Mouse (Mus musculus): ENCODE measurements at regions not wholly inside any gene's neighbourhood (a gene's known extent, or its start where the extent isn't known, plus 50 kb on each side); places are given as distances from the start of the nearest gene placed in this dataset.

DNA sequence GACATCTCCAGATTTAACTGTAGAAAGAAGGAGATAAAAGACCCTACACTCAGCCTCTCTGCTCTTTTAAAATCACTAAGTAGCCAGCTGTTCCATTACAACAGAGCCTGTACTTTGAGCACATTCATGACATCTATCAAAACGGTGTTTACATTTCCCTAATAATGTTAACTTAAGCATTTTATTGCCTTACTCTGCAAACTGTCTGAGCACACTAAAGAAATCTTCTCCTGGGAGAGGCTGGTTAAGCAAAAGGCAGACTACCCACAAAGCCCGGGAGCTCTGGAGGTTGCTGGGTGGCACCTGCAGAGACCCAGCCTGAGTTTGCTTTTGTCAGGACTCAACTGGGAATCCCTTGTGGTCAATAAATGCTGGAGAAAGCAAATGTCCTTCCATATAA is 567.5 kb upstream of the Negr1 start:
- H3K9me3 ChIP-seq = no peaks in the 10 kb centered on the region
- H3K36me3 ChIP-seq = no peaks in the 10 kb centered on the region
- H3K27ac ChIP-seq (replicated peaks) = no peak overlapping the region
- H3K27me3 ChIP-seq (replicated peaks) = no peaks in the 10 kb centered on the region
- H3K4me3 ChIP-seq = no peak overlapping the region
- no peaks in the 10 kb centered on the region for H3K4me1 ChIP-seq
- no peak overlapping the region for H3K9ac ChIP-seq
- WGBS = 53% methylated on average over 2 of the region's 2 CpGs
- H3K4me2 ChIP-seq = no peak overlapping the region
- no peak for ATAC-seq (ENCODE audit: extremely low read depth, insufficient number of reproducible peaks, low FRiP score, low TSS enrichment)

DNA sequence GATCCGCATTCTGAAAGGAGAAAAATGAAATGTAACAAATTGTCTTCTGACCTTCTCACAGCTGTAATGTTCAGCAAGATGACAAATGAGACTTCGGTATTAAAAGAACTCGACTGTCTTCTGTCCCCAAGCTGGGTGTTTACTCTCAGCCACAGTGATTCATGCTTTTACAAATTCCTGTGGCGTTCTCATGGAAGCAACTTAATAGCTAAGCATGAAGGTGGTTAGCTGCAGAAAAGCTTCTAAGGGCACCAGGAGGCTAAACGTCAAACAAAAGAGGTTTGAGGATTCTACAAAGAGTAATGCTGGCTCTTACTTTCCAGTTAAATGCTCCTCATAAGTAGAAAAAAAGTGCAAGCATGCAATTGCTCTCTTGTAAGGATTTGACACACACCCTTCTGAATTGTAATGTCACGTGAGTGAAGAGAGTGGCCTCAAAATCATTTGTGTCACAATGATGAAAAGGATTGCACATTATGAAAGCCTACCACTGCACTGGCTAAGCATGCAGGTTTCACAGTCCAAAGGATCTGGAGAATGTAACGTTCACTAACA is 543.8 kb upstream of the Negr1 start:
- Histone ChIP-seq H3K27me3 (replicated peaks) (no peaks in the 10 kb centered on the region), H3K36me3 (no peaks in the 10 kb centered on the region), H3K9ac (no peak overlapping the region), H3K4me2 (no peak overlapping the region), H3K4me3 (no peak overlapping the region), H3K27ac (replicated peaks) (no peak overlapping the region), H3K9me3 (no peaks in the 10 kb centered on the region), H3K4me1 (no peaks in the 10 kb centered on the region)
- 70% methylated on average over 7 of the region's 7 CpGs for WGBS
- ATAC-seq (ENCODE audit: extremely low read depth, insufficient number of reproducible peaks, low FRiP score, low TSS enrichment) = no peak

DNA sequence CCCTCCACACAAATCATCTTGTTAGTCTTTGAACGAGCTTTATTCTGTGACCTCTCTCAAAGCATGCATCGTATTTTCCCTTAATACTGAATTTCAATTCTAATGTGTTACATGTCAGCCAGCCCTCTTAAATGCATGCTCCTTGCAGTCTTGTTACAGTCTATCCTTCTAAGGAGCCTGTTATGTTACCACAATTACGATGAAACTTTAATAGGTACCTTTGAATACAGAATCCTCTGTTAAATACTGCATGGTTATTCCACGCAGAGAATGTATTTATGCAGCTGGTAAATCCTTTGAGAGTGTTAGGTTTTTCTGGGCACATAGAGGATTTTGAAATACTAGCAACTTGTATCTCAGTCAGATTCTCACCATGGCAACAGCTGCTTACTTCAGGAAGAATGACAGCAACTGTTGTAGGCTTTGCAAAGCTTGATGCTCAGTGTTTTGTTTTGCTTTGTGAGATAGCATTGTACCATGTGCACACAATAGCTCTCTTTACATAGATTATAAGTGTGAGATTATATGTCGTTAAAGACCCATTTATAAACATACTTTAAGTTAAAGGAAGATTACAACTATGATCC is 532.9 kb upstream of the Negr1 start:
- Histone ChIP-seq H3K36me3 (no peaks in the 10 kb centered on the region), H3K27me3 (replicated peaks) (no peaks in the 10 kb centered on the region)

DNA sequence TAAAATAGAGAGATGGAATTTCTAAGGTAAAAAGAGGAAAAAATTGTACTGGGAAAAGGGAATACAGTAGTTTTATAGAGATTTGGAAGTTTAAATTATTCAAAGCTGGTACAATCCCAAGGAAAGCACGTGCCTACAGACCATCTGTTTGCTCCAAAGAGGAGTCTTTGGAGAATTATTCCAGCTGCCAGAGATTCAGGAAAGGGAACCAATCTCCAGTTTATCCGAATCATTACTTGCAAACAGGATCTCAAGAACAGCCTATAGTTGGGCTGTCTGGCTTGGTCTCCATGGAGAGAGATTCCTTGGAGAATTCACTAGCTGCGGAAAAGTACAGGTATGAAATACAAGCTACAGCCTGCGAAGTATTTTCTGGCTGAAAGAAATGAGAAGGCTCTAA is 491.3 kb upstream of the Negr1 start:
- Histone ChIP-seq H3K4me1 (no peaks in the 10 kb centered on the region), H3K27me3 (replicated peaks) (no peaks in the 10 kb centered on the region), H3K4me2 (no peak overlapping the region), H3K27ac (replicated peaks) (no peak overlapping the region), H3K4me3 (no peak overlapping the region), H3K9ac (no peak overlapping the region), H3K36me3 (no peaks in the 10 kb centered on the region), H3K9me3 (no peaks in the 10 kb centered on the region)
- WGBS = 73% methylated on average over 4 of the region's 4 CpGs
- no peak for ATAC-seq (ENCODE audit: extremely low read depth, insufficient number of reproducible peaks, low FRiP score, low TSS enrichment)

More for the DNA sequence above, 532.9 kb upstream of the Negr1 start:
- no peak for ATAC-seq (ENCODE audit: extremely low read depth, insufficient number of reproducible peaks, low FRiP score, low TSS enrichment)
- Histone ChIP-seq H3K4me2 (no peak overlapping the region), H3K9ac (no peak overlapping the region), H3K9me3 (no peaks in the 10 kb centered on the region), H3K4me1 (no peaks in the 10 kb centered on the region), H3K27ac (replicated peaks) (no peak overlapping the region), H3K4me3 (no peak overlapping the region)
- 69% methylated on average over 5 of the region's 5 CpGs for WGBS

DNA sequence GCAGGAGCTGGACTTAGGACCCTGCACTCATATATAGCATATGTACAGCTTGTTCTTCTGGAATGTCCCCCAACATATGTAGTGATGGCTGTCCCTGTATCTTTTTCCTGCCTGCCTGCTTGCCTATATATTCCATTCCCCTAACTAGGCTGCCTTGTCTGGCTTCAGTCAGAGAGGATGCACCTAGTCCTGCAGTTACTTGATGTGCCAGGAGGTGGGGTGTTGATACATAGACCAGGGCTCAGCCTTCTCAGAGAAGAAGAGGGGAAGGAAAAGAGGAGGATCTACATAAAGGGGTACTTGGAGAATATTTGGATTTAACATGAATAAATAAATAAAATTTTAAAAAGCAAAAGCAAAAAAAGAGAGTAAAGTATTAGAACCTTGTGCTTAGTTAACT is 479.3 kb upstream of the Negr1 start:
- Histone ChIP-seq H3K9me3 (no peaks in the 10 kb centered on the region), H3K36me3 (no peaks in the 10 kb centered on the region), H3K27ac (replicated peaks) (no peak overlapping the region), H3K27me3 (replicated peaks) (no peaks in the 10 kb centered on the region), H3K4me3 (no peak overlapping the region), H3K9ac (no peak overlapping the region), H3K4me2 (no peak overlapping the region), H3K4me1 (no peaks in the 10 kb centered on the region)
- ATAC-seq (ENCODE audit: extremely low read depth, insufficient number of reproducible peaks, low FRiP score, low TSS enrichment) = no peak

DNA sequence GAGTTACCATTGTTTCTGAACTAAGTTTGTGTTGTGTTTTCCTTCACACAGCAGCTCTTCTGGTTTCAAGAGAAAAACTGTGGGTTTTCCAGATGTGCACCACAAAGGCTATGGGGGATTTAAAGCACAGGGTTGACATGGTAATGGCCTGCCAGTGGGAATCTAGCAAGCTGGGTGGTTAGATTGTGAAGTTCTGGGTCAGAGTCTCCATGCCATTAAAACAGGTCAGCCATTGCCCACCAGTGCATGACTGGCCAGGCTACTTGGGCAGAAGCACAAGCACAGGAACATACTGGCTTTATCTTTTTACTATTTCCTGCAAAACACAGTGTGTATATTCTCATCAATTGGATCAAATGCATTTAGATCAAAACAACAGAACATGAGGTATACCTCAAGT is 467.9 kb upstream of the Negr1 start:
- H3K4me2 ChIP-seq = no peak overlapping the region
- H3K4me1 ChIP-seq = no peaks in the 10 kb centered on the region
- no peak for ATAC-seq (ENCODE audit: extremely low read depth, insufficient number of reproducible peaks, low FRiP score, low TSS enrichment)
- no peak overlapping the region for H3K4me3 ChIP-seq
- no peaks in the 10 kb centered on the region for H3K27me3 ChIP-seq (replicated peaks)
- no peak overlapping the region for H3K9ac ChIP-seq
- no peaks in the 10 kb centered on the region for H3K9me3 ChIP-seq
- no peak overlapping the region for H3K27ac ChIP-seq (replicated peaks)
- no peaks in the 10 kb centered on the region for H3K36me3 ChIP-seq

DNA sequence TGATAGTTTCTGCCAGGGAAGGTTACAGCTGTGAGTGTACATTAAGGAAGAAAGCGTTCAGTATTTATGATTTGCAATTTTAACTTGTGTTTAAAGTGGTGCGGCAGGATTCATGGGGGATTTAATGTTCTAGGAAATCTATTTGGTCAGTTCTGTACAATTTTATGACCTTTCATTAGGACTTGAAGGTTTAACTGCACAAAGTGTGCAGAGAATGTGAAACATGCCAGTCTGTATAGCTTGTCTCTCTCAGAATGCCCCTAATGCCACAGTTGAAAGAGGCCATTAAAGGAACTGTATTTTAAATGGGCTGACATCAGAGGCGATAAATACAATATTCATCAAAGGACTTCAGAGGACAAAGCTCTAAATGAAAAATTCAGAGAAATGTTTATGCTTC is 466.6 kb upstream of the Negr1 start:
- no peak overlapping the region for H3K9ac ChIP-seq
- no peaks in the 10 kb centered on the region for H3K9me3 ChIP-seq
- no peak for ATAC-seq (ENCODE audit: extremely low read depth, insufficient number of reproducible peaks, low FRiP score, low TSS enrichment)
- no peak overlapping the region for H3K4me3 ChIP-seq
- no peaks in the 10 kb centered on the region for H3K27me3 ChIP-seq (replicated peaks)
- no peaks in the 10 kb centered on the region for H3K36me3 ChIP-seq
- no peaks in the 10 kb centered on the region for H3K4me1 ChIP-seq
- H3K27ac ChIP-seq (replicated peaks) = no peak overlapping the region
- H3K4me2 ChIP-seq = no peak overlapping the region
- 80% methylated on average over 3 of the region's 3 CpGs for WGBS

DNA sequence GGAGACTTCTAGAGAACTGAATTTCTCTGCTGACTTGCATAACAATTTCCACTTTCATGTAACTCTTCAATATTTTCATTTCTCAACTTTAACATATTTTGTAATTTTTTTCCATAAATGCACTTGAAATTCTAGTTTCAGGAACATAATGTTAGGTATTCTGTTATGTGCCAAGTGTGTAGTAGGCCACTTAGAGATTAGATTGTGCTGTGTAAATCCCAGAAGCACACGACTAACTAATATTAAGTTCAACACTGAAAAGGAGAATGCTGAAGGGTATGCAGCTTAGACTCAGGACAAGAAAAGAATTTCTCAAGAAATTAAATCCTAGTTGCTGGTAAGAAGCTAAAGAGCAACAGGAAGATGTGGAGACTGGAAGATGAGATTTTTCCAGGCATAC is 455.8 kb upstream of the Negr1 start:
- Histone ChIP-seq H3K27ac (replicated peaks) (no peak overlapping the region), H3K4me3 (no peak overlapping the region), H3K4me2 (no peak overlapping the region), H3K36me3 (no peaks in the 10 kb centered on the region), H3K4me1 (no peaks in the 10 kb centered on the region), H3K9me3 (no peaks in the 10 kb centered on the region), H3K27me3 (replicated peaks) (no peaks in the 10 kb centered on the region), H3K9ac (no peak overlapping the region)
- no peak for ATAC-seq (ENCODE audit: extremely low read depth, insufficient number of reproducible peaks, low FRiP score, low TSS enrichment)
- 38% methylated on average over 1 of the region's 1 CpGs for WGBS

DNA sequence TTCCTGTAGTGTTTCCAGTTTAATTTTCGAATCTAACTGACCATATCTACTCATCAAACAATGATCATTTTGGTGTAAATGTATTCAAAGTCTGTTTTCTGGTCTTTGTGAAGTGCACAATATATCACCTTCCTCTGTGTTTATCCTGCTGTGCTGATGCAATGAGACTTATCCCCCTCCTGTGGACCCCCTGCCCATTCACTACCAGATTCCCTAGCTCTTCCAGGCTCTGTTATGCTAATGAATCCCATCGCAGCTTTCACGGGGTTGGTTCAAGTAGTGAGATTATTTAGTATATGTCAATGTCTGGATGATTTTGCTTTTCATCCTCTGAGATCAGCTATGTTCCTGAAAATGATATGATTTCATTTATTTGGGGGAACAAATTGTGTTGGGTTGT is 441.3 kb upstream of the Negr1 start:
- H3K4me2 ChIP-seq = no peak overlapping the region
- H3K9ac ChIP-seq = no peak overlapping the region
- no peak overlapping the region for H3K27ac ChIP-seq (replicated peaks)
- no peak overlapping the region for H3K4me3 ChIP-seq
- H3K36me3 ChIP-seq = no peaks in the 10 kb centered on the region
- H3K27me3 ChIP-seq (replicated peaks) = no peaks in the 10 kb centered on the region
- WGBS = 41% methylated on average over 3 of the region's 3 CpGs
- H3K4me1 ChIP-seq = peaks cover 10% of the 10 kb centered on the region
- no peaks in the 10 kb centered on the region for H3K9me3 ChIP-seq
- ATAC-seq (ENCODE audit: extremely low read depth, insufficient number of reproducible peaks, low FRiP score, low TSS enrichment) = no peak

DNA sequence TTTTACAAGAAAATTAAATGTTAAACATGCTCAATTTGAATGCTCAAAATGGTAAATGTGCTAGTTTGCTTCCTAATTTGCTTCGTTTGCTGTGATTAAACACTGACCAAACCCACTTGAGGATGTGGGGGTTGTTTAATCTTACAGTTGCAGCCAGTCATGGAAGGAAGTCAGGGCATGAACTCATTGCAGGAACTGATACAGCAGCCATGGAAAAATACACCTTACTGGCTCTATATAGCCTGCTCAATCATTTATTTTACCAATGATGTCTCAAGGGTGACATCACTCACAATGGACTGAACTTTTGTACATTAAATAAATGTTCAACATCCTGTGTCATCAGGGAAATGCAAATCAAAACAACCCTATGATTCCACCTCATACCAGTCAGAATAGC is 430.0 kb upstream of the Negr1 start:
- Histone ChIP-seq H3K4me1 (no peaks in the 10 kb centered on the region), H3K27me3 (replicated peaks) (no peaks in the 10 kb centered on the region), H3K27ac (replicated peaks) (peak overlapping the region; percentile 28; the same call in 1 of the 2 replicates), H3K9me3 (no peaks in the 10 kb centered on the region), H3K9ac (no peak overlapping the region), H3K4me2 (no peak overlapping the region), H3K36me3 (no peaks in the 10 kb centered on the region), H3K4me3 (no peak overlapping the region)
- 38% methylated on average over 1 of the region's 1 CpGs for WGBS
- ATAC-seq (ENCODE audit: extremely low read depth, insufficient number of reproducible peaks, low FRiP score, low TSS enrichment) = no peak

DNA sequence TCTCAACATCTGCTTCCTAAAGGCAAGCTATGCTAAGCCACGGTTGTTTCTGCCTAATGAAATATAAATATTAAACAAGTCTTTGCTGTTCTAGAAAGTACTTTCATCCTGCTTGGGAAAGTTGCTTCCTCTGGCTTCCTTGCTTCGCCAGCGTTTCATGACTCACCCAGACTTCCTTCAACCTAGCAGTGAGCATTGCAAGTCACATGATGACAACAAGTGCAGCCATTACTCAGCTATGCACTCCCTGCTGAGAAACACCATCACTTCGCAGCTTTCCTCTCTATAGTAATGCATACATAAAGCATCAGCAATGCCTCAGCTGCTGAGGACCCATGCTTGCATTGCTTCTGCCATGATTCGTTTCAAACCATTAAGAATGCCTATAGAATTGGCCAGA is 420.2 kb upstream of the Negr1 start:
- no peak overlapping the region for H3K9ac ChIP-seq
- no peak overlapping the region for H3K4me3 ChIP-seq
- H3K27ac ChIP-seq (replicated peaks) = no peak overlapping the region
- no peaks in the 10 kb centered on the region for H3K36me3 ChIP-seq
- no peaks in the 10 kb centered on the region for H3K4me1 ChIP-seq
- no peak for ATAC-seq (ENCODE audit: extremely low read depth, insufficient number of reproducible peaks, low FRiP score, low TSS enrichment)
- H3K27me3 ChIP-seq (replicated peaks) = no peaks in the 10 kb centered on the region
- no peak overlapping the region for H3K4me2 ChIP-seq
- 68% methylated on average over 5 of the region's 5 CpGs for WGBS
- no peaks in the 10 kb centered on the region for H3K9me3 ChIP-seq

DNA sequence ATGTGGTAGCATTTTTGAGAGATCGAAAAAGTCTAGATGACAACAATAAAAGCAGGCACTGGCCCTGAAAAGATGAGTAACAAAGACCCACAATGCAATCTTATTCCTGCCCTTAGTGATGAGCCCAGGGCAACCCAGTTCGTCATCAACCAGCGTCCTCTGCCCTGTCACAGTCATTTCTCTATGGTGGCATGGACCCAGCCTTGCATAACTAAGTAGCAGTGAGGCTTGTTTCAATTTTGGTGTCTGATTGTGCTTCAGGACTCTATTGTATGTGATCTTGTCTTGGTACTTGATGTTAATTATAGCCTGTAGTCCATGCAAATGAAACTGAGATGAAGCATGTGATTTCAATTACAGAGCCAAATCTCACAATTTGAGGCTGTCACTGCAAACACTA is 412.3 kb upstream of the Negr1 start:
- Histone ChIP-seq H3K4me1 (no peaks in the 10 kb centered on the region), H3K9me3 (no peaks in the 10 kb centered on the region), H3K27me3 (replicated peaks) (no peaks in the 10 kb centered on the region), H3K9ac (no peak overlapping the region), H3K4me3 (no peak overlapping the region), H3K27ac (replicated peaks) (no peak overlapping the region), H3K4me2 (no peak overlapping the region), H3K36me3 (no peaks in the 10 kb centered on the region)
- ATAC-seq (ENCODE audit: extremely low read depth, insufficient number of reproducible peaks, low FRiP score, low TSS enrichment) = no peak
- 74% methylated on average over 3 of the region's 3 CpGs for WGBS

All from heart, embryonic 13.5 days (tissue).